Mouse (Mus musculus): ENCODE results near the gene Asb13.

GRCm38 (mm10) chr13:3627139-3627538, 6.7 kb upstream of the Asb13 start:
- TF ChIP-seq POLR2A (IDR thresholded peaks at IDR 0.05; ENCODE audit: low read depth, low read length) (no peak), CTCF (IDR thresholded peaks at IDR 0.05; ENCODE audit: borderline replicate concordance, insufficient read depth, low read length) (no peak)

All from embryonic fibroblast, embryonic 13.5 days (primary cell).